Mouse (Mus musculus): Measurements from ENCODE around the gene Ftsj1.

DNA sequence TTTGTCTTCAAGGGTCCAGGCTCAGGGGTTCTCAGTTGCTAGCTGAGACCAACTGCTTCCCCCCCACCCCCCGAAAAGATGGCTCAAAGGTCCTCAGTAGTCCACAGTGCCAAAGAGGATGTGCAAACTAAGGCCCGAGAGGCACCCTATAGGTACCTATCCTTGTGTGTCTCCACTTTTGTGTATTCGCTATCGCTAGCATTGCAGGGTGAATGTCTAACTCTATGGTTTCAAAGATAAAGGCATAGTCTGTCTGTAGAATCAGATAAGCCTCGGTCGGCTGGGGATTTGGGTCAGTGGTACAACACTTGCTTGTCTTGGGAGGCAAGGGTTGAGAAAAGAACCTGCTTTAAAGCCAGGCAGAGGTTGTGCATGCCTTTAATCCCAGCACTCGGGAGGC, 28.7 kb downstream of the Ftsj1 start:
- TF ChIP-seq USF1 (IDR thresholded peaks at IDR 0.05; ENCODE audit: low read depth, low read length) (no peak), ETS1 (conservative IDR thresholded peaks at IDR 0.05; ENCODE audit: low read depth, low read length) (no peak), ZKSCAN1 (IDR thresholded peaks at IDR 0.05; ENCODE audit: borderline replicate concordance, low read depth, low read length) (no peak), TCF12 (IDR thresholded peaks at IDR 0.05; ENCODE audit: low read depth, low read length) (no peak), CTCF (conservative IDR thresholded peaks at IDR 0.05 in 1 of 2, IDR thresholded peaks at IDR 0.05 in 1 of 2; ENCODE audit: low read depth in 2 of 2, low read length in 2 of 2) (no peak), POLR2A (IDR thresholded peaks at IDR 0.05; ENCODE audit: low read depth, low read length) (no peak), EP300 (IDR thresholded peaks at IDR 0.05; ENCODE audit: low read length) (no peak), MXI1 (IDR thresholded peaks at IDR 0.05; ENCODE audit: low read depth, low read length) (no peak), JUND (conservative IDR thresholded peaks at IDR 0.05; ENCODE audit: low read depth, low read length) (no peak), NELFE (IDR thresholded peaks at IDR 0.05; ENCODE audit: low read depth, low read length) (no peak)
